In genomic region chr7:34986575-34987150, GRCm38 (mm10) we compare ENCODE assay signal across 14 mouse cellular contexts.
DNase-seq lines count a peak whose midpoint lies in the region; ATAC-seq lines count a peak whose summit lies in the region.
"Had no signal": no experiment of that assay in that cellular context is flagged by ENCODE, and none has a peak within 500 bp of the region (broad histone marks: within the 10 kb centered on the region; RNA-seq: fewer than 3 reads in every experiment).

No protein-coding gene starts in this region.

- WGBS in forebrain, embryonic 16.5 days, result 57% methylated on average over 7 of the region's 7 CpGs
- 81% methylated on average over 7 of the region's 7 CpGs for WGBS in liver, embryonic 16.5 days (ENCODE audit: insufficient replicate concordance)

- H3K36me3 ChIP-seq in forebrain, embryonic 16.5 days (ENCODE audit: control insufficient read depth, insufficient read depth), result no peaks in the 10 kb centered on the region
- H3K36me3 ChIP-seq in liver, embryonic 16.5 days (ENCODE audit: control insufficient read depth, insufficient read depth), result no peaks in the 10 kb centered on the region

- no peaks in the 10 kb centered on the region for H3K27me3 ChIP-seq in forebrain, embryonic 16.5 days (replicated peaks; ENCODE audit: control insufficient read depth, insufficient read depth, low read length)
- no peaks in the 10 kb centered on the region for H3K27me3 ChIP-seq in liver, embryonic 16.5 days (ENCODE audit: control insufficient read depth, insufficient read depth, low read depth, low read length)

- no peak overlapping the region for H3K27ac ChIP-seq in forebrain, embryonic 16.5 days (ENCODE audit: low read length)
- H3K27ac ChIP-seq in liver, embryonic 16.5 days (ENCODE audit: low read length), result peak overlapping the region; percentile 96

- peak; percentile 46 for DNase-seq in embryo, embryonic 11 days
- no peak for DNase-seq in embryo, embryonic 10 days (ENCODE audit: low spot score)
- DNase-seq in MN1 (ENCODE audit: low spot score), result peak; percentile 20
- no peak for DNase-seq in layer of hippocampus, adult 9-10 months (ENCODE audit: low spot score)
- no peak for DNase-seq in adrenal gland, adult 2 months
- DNase-seq: adrenal gland, postnatal 10 days; cerebellum, adult 18-20 months; heart, postnatal 36 days; kidney, postnatal 10 days; lung, postnatal 14 days had no signal

- peaks cover 6% of the 10 kb centered on the region; the same call in 1 of the 2 replicates for H3K4me1 ChIP-seq in forebrain, embryonic 16.5 days (replicated peaks; ENCODE audit: control insufficient read depth, insufficient read depth, low read length)
- peaks cover 35% of the 10 kb centered on the region for H3K4me1 ChIP-seq in liver, embryonic 16.5 days (ENCODE audit: control insufficient read depth, low read depth, low read length)

- H3K4me2 ChIP-seq in forebrain, embryonic 16.5 days (ENCODE audit: low read length), result no peak overlapping the region
- H3K4me2 ChIP-seq in liver, embryonic 16.5 days (ENCODE audit: low read depth, low read length), result no peak overlapping the region

- no peaks in the 10 kb centered on the region for H3K9me3 ChIP-seq in forebrain, embryonic 16.5 days (ENCODE audit: control insufficient read depth, low read length)
- no peaks in the 10 kb centered on the region for H3K9me3 ChIP-seq in liver, embryonic 16.5 days (replicated peaks; ENCODE audit: control insufficient read depth, low read length)
- H3K9me3 ChIP-seq: G1E had no signal

- no peak overlapping the region for H3K4me3 ChIP-seq in forebrain, embryonic 16.5 days (replicated peaks; ENCODE audit: low read length)
- no peak overlapping the region for H3K4me3 ChIP-seq in liver, embryonic 16.5 days (ENCODE audit: low read depth, low read length)

- ATAC-seq in forebrain, embryonic 16.5 days, result peak; percentile 33; the same call in 1 of the 2 replicates
- ATAC-seq in liver, embryonic 16.5 days (ENCODE audit: low read depth), result no peak
- no peak for ATAC-seq in erythroblast, adult 5-6 weeks (replicated peaks; ENCODE audit: low FRiP score, poor library complexity, severe bottlenecking)

- H3K9ac ChIP-seq in forebrain, embryonic 16.5 days (replicated peaks; ENCODE audit: low read depth, low read length), result no peak overlapping the region
- peak overlapping the region; percentile 46 for H3K9ac ChIP-seq in liver, embryonic 16.5 days (ENCODE audit: low read depth, low read length)

Comparison
In these comparisons a context has a peak if more than half of its experiments do, and no peak if none do; other contexts are left out.
1. DNase-seq: peak in embryo, embryonic 11 days (single experiment) and MN1 (single experiment); none in embryo, embryonic 10 days (single experiment), layer of hippocampus, adult 9-10 months (single experiment) and adrenal gland, adult 2 months (single experiment).